Mouse (Mus musculus) midbrain, embryonic 11.5 days (tissue): Measurements from ENCODE around the gene Psmb1. TPM values are rescaled to one million over a fixed set of nuclear protein-coding genes. Genes with fewer than 3 reads are reported as not detected.
"Not testable (repeated sequence)": the region's sequence is repeated elsewhere in the genome, so short reads cannot be mapped to it uniquely, and the experiment has no call there.

Experiments used
- ATAC-seq: fragments of 200-750 bp; cut with Nextera tagmentation; 2 replicates; pipeline ENCODE4 v1.8.0; 2017; ENCODE audit warnings: moderate TSS enrichment, moderate library complexity; ENCODE audit not compliant: low FRiP score
- DNase-seq: peaks from one replicate; pipeline ENCODE4 v3.0.0; 2015; ENCODE audit warnings: low spot score; ENCODE audit errors: missing footprints
- H3K27ac ChIP-seq: fragments of 300-500 bp; sonication (generic); 2 replicates; pipeline ENCODE4 v1.5.1; 2014; ENCODE audit warnings: low read depth, low read length
- H3K27me3 ChIP-seq: fragments of 300-500 bp; sonication (generic); 2 replicates; pipeline ENCODE4 v1.6.1; 2014; ENCODE audit warnings: mild to moderate bottlenecking, low read length, moderate library complexity, mixed read lengths; ENCODE audit not compliant: control insufficient read depth, insufficient read depth
- H3K36me3 ChIP-seq: fragments of 300-500 bp; sonication (generic); 2 replicates; pipeline ENCODE4 v1.6.1; 2014; ENCODE audit warnings: mild to moderate bottlenecking, low read length, moderate library complexity, mixed read lengths; ENCODE audit not compliant: control insufficient read depth, insufficient read depth
- H3K4me1 ChIP-seq: fragments of 300-500 bp; sonication (generic); 2 replicates; pipeline ENCODE4 v1.6.1; 2014; ENCODE audit warnings: low read length; ENCODE audit not compliant: control insufficient read depth, insufficient read depth
- H3K4me2 ChIP-seq: fragments of 300-500 bp; sonication (generic); 2 replicates; pipeline ENCODE4 v1.6.1; 2014; ENCODE audit warnings: mild to moderate bottlenecking, moderate library complexity
- H3K4me3 ChIP-seq: fragments of 300-500 bp; sonication (generic); 2 replicates; pipeline ENCODE4 v1.5.1; 2014; ENCODE audit warnings: low read depth, low read length
- H3K9ac ChIP-seq: fragments of 300-500 bp; sonication (generic); 2 replicates; pipeline ENCODE4 v1.6.1; 2014; ENCODE audit warnings: low read length
- H3K9me3 ChIP-seq: fragments of 300-500 bp; sonication (generic); 2 replicates; pipeline ENCODE4 v1.6.1; 2016; ENCODE audit warnings: low read length; ENCODE audit not compliant: control insufficient read depth
- WGBS: fragments of 180-500 bp; shearing (Covaris S2); extraction: QIAGEN DNeasy Blood & Tissue Kit; methylation state at CpG from one replicate; pipeline ENCODE4 v1.1.7; 2014; 5-methylcytosine and 5-hydroxymethylcytosine counted together
- polyA plus RNA-seq: library from polyadenylated mRNA; unstranded; fragments of >200 nt; fragmentation: Nextera tagmentation; extraction: Ambion mirVana; gene quantifications from 2 replicates; pipeline ENCODE4 v1.2.1, GENCODE M21; 2014

Gene Psmb1
- polyA plus RNA-seq, 1 experiment from 2014 or later, result 278 TPM

- not testable (repeated sequence) for H3K27ac ChIP-seq, H3K4me3 ChIP-seq, DNase-seq, H3K36me3 ChIP-seq, H3K9ac ChIP-seq, H3K4me2 ChIP-seq, H3K9me3 ChIP-seq, H3K27me3 ChIP-seq, ATAC-seq, H3K4me1 ChIP-seq
- WGBS, result 71% methylated on average over 5 of the region's 6 CpGs
These were observed 50.4 kb downstream of the Psmb1 start for GRCm38 (mm10) chr17:15449144-15449543.

GRCm38 (mm10) chr17:15447831-15448230 is 51.7 kb downstream of the Psmb1 start:
- Histone ChIP-seq H3K9me3 (no peaks in the 10 kb centered on the region), H3K27ac (no peak overlapping the region), H3K27me3 (no peaks in the 10 kb centered on the region), H3K36me3 (no peaks in the 10 kb centered on the region), H3K4me3 (no peak overlapping the region), H3K9ac (no peak overlapping the region), H3K4me2 (no peak overlapping the region), H3K4me1 (peaks cover 7% of the 10 kb centered on the region)
- WGBS, result 71% methylated on average over 5 of the region's 5 CpGs
- ATAC-seq (no peak), DNase-seq (no peak)

- no peak overlapping the region for H3K9ac ChIP-seq
- 90% methylated on average over 3 of the region's 3 CpGs for WGBS
- H3K4me1 ChIP-seq, result peaks cover 18% of the 10 kb centered on the region
- no peak overlapping the region for H3K4me2 ChIP-seq
- no peaks in the 10 kb centered on the region for H3K27me3 ChIP-seq
- no peak overlapping the region for H3K27ac ChIP-seq
- ATAC-seq (no peak), DNase-seq (no peak)
- H3K9me3 ChIP-seq, result no peaks in the 10 kb centered on the region
- no peaks in the 10 kb centered on the region for H3K36me3 ChIP-seq
- H3K4me3 ChIP-seq, result no peak overlapping the region
These were observed 54.1 kb downstream of the Psmb1 start for GRCm38 (mm10) chr17:15445421-15445820.

GRCm38 (mm10) chr17:15440463-15441121 is 59.0 kb downstream of the Psmb1 start:
- Histone ChIP-seq H3K27me3 (no peaks in the 10 kb centered on the region), H3K9ac (no peak overlapping the region), H3K4me1 (peaks cover 23% of the 10 kb centered on the region), H3K27ac (peak overlapping the region; percentile 74), H3K9me3 (no peaks in the 10 kb centered on the region), H3K4me2 (peak overlapping the region; percentile 30), H3K4me3 (no peak overlapping the region), H3K36me3 (no peaks in the 10 kb centered on the region)
- 7% methylated on average over 11 of the region's 11 CpGs for WGBS
- ATAC-seq (peak; percentile 94), DNase-seq (peak; percentile 92)

- 67% methylated on average over 8 of the region's 8 CpGs for WGBS
- Histone ChIP-seq H3K4me1 (peaks cover 23% of the 10 kb centered on the region), H3K9me3 (no peaks in the 10 kb centered on the region), H3K36me3 (no peaks in the 10 kb centered on the region), H3K27me3 (no peaks in the 10 kb centered on the region), H3K9ac (no peak overlapping the region), H3K4me3 (no peak overlapping the region), H3K4me2 (no peak overlapping the region), H3K27ac (peak overlapping the region; percentile 74)
- DNase-seq (no peak), ATAC-seq (0 out of 2 replicates have a peak, but pooled peaks have one; percentile 7)
These were observed 59.5 kb downstream of the Psmb1 start for GRCm38 (mm10) chr17:15440067-15440462.

GRCm38 (mm10) chr17:15434748-15435147 is 64.8 kb downstream of the Psmb1 start:
- Histone ChIP-seq H3K4me1 (peaks cover under 1% of the 10 kb centered on the region; the same call in 1 of the 2 replicates), H3K27ac (no peak overlapping the region), H3K4me3 (no peak overlapping the region), H3K9ac (no peak overlapping the region), H3K9me3 (no peaks in the 10 kb centered on the region), H3K27me3 (no peaks in the 10 kb centered on the region), H3K36me3 (peaks cover 8% of the 10 kb centered on the region; the same call in 1 of the 2 replicates), H3K4me2 (no peak overlapping the region)
- 90% methylated on average over 3 of the region's 3 CpGs for WGBS
- DNase-seq (no peak), ATAC-seq (no peak)

- H3K27ac ChIP-seq, result no peak overlapping the region
- no peak for ATAC-seq
- DNase-seq, result no peak
- H3K4me1 ChIP-seq, result no peaks in the 10 kb centered on the region
- no peaks in the 10 kb centered on the region for H3K9me3 ChIP-seq
- H3K27me3 ChIP-seq, result no peaks in the 10 kb centered on the region
- no peak overlapping the region for H3K4me3 ChIP-seq
- no peak overlapping the region for H3K9ac ChIP-seq
- peaks cover 20% of the 10 kb centered on the region; the same call in 1 of the 2 replicates for H3K36me3 ChIP-seq
- no peak overlapping the region for H3K4me2 ChIP-seq
- 86% methylated on average over 3 of the region's 3 CpGs for WGBS
These were observed 67.5 kb downstream of the Psmb1 start for GRCm38 (mm10) chr17:15432036-15432435.

GRCm38 (mm10) chr17:15431551-15431950 is 68.0 kb downstream of the Psmb1 start:
- Histone ChIP-seq H3K36me3 (peaks cover 20% of the 10 kb centered on the region; the same call in 1 of the 2 replicates), H3K27me3 (no peaks in the 10 kb centered on the region), H3K4me2 (no peak overlapping the region), H3K9me3 (no peaks in the 10 kb centered on the region), H3K4me3 (no peak overlapping the region), H3K9ac (no peak overlapping the region), H3K4me1 (no peaks in the 10 kb centered on the region), H3K27ac (no peak overlapping the region)
- DNase-seq (no peak), ATAC-seq (no peak)
- WGBS, result 95% methylated on average over 4 of the region's 4 CpGs

- Histone ChIP-seq H3K27ac (no peak overlapping the region), H3K9ac (no peak overlapping the region), H3K4me1 (no peaks in the 10 kb centered on the region), H3K4me3 (no peak overlapping the region), H3K9me3 (no peaks in the 10 kb centered on the region), H3K36me3 (peaks cover 20% of the 10 kb centered on the region; the same call in 1 of the 2 replicates), H3K4me2 (no peak overlapping the region), H3K27me3 (no peaks in the 10 kb centered on the region)
- 83% methylated on average over 5 of the region's 5 CpGs for WGBS
- ATAC-seq, result no peak
- no peak for DNase-seq
These were observed 68.5 kb downstream of the Psmb1 start for GRCm38 (mm10) chr17:15431021-15431514.
